ENCODE assay signal across 41 mouse cellular contexts in genomic region chr9:49211493-49211892, GRCm38 (mm10). TPM values are rescaled to one million over a fixed set of nuclear protein-coding genes. Genes with fewer than 3 reads are reported as not detected.
"Had no signal": no experiment of that assay in that cellular context is flagged by ENCODE, and none has a peak within 500 bp of the region (broad histone marks: within the 10 kb centered on the region; RNA-seq: fewer than 3 reads in every experiment).

No protein-coding gene starts in this region.

- ATAC-seq: hindbrain, embryonic 16.5 days; inflammation-experienced regulatory T-cells, adult 6 months; intestine, embryonic 15.5 days; intestine, postnatal 0 days had no signal

- H3K9ac ChIP-seq: heart, embryonic 13.5 days; heart, embryonic 15.5 days; hindbrain, embryonic 12.5 days; hindbrain, embryonic 14.5 days; intestine, embryonic 15.5 days; limb, embryonic 12.5 days; liver, embryonic 13.5 days; liver, embryonic 15.5 days had no signal

- H3K27ac ChIP-seq: heart, adult 2 months; heart, embryonic 13.5 days; heart, embryonic 15.5 days; hindbrain, embryonic 12.5 days; hindbrain, embryonic 14.5 days; intestine, embryonic 15.5 days; left cerebral cortex, adult 2 months; limb, embryonic 10.5 days; limb, embryonic 12.5 days; liver, embryonic 13.5 days; liver, embryonic 15.5 days had no signal

- H3K27me3 ChIP-seq: heart, embryonic 15.5 days; hindbrain, embryonic 12.5 days; intestine, embryonic 15.5 days; liver, embryonic 13.5 days; liver, embryonic 15.5 days had no signal

- H3K36me3 ChIP-seq: heart, embryonic 13.5 days; heart, embryonic 15.5 days; hindbrain, embryonic 12.5 days; intestine, embryonic 15.5 days; limb, embryonic 10.5 days; limb, embryonic 12.5 days; liver, embryonic 13.5 days; liver, embryonic 15.5 days had no signal

- H3K4me3 ChIP-seq: heart, adult 2 months; heart, embryonic 13.5 days; heart, embryonic 15.5 days; hindbrain, embryonic 12.5 days; intestine, embryonic 15.5 days; left cerebral cortex, adult 2 months; limb, embryonic 10.5 days; limb, embryonic 12.5 days; liver, embryonic 13.5 days; liver, embryonic 15.5 days had no signal

- H3K4me1 ChIP-seq: heart, embryonic 13.5 days; heart, embryonic 15.5 days; intestine, embryonic 15.5 days; liver, embryonic 13.5 days; liver, embryonic 15.5 days had no signal

- H3K4me2 ChIP-seq: heart, embryonic 11.5 days; heart, embryonic 13.5 days; heart, embryonic 15.5 days; hindbrain, embryonic 12.5 days; hindbrain, embryonic 14.5 days; intestine, embryonic 15.5 days; limb, embryonic 12.5 days; liver, embryonic 11.5 days; liver, embryonic 13.5 days; liver, embryonic 15.5 days had no signal

- DNase-seq: gastrocnemius, postnatal 14 days; gastrocnemius, postnatal 36 days; heart, adult 11 months; heart, adult 2 months; heart, postnatal 14 days; heart, postnatal 36 days; kidney, adult 18-20 months; kidney, adult 8-10 months; kidney, postnatal 10 days; kidney, postnatal 25 days; kidney, postnatal 4 days; liver; liver, embryonic 13.5 days had no signal

- H3K9me3 ChIP-seq: heart, embryonic 13.5 days; heart, embryonic 15.5 days; hindbrain, embryonic 12.5 days; intestine, embryonic 15.5 days; limb, embryonic 10.5 days; limb, embryonic 12.5 days; liver, embryonic 13.5 days; liver, embryonic 15.5 days had no signal

RNA-seq across cellular contexts. Expression of gene Gm4894, which starts 38.8 kb away (rescaled TPM):
- total RNA-seq: gastrocnemius, adult 18-20 months; gastrocnemius, adult 8-10 months; gastrocnemius, postnatal 14 days; gastrocnemius, postnatal 36 days; heart, adult 2 months; heart, postnatal 14 days; heart, postnatal 36 days; hematopoietic stem cell, adult 5-6 weeks; layer of hippocampus, adult 18-20 months; layer of hippocampus, adult 8-10 months; layer of hippocampus, postnatal 25 days; left cerebral cortex, adult 2 months; left cerebral cortex, postnatal 14 days; left cerebral cortex, postnatal 36 days had no signal
- polyA plus RNA-seq: frontal cortex, adult 2 months; gonadal fat pad, adult 2 months; heart, adult 2 months; heart, embryonic 11.5 days; heart, embryonic 13.5 days; heart, embryonic 15.5 days; heart, postnatal 0 days; hindbrain, embryonic 12.5 days; hindbrain, embryonic 14.5 days; hindbrain, embryonic 16.5 days; inflammation-experienced regulatory T-cells, adult 6 months; intestine, embryonic 15.5 days; intestine, postnatal 0 days; kidney, embryonic 14.5 days; kidney, embryonic 16.5 days; limb, embryonic 10.5 days; limb, embryonic 12.5 days; limb, embryonic 14.5 days; liver, embryonic 11.5 days; liver, embryonic 13.5 days; liver, embryonic 15.5 days had no signal
